Mouse (Mus musculus): Measurements from ENCODE around the gene Klhl21. TPM values are rescaled to one million over a fixed set of nuclear protein-coding genes. Genes with fewer than 3 reads are reported as not detected.

Gene Klhl21
- total and polyA plus RNA-seq, 2 experiments, result 21.8 to 25.8 TPM

DNA sequence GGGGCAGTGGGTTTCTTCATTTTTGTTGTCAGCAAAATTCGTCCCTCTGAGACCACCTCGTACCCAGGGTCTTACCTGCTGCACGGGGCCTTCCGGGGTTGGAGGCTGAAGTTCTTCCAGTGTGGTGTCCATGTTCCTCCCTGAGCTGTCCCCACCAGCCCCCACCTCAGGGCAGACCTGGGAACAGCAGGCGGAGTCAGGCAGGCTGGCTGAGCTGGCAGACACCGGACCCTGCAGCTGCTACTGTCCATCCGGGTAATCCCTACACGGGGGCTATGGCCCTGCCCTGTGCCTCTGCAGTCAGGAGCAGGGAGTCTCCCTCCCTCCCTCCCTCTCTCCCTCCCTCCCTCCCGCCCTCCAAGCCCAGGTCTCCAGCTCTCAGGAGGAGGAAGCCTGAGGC is 25.0 kb upstream of the Klhl21 start:
- no peak overlapping the region for H3K4me3 ChIP-seq (ENCODE audit: insufficient read depth, low read depth, low read length)
- H3K9ac ChIP-seq (ENCODE audit: low read depth, low read length), result no peak overlapping the region
- peaks cover 4% of the 10 kb centered on the region for H3K4me1 ChIP-seq (ENCODE audit: control insufficient read depth, insufficient read depth, low read length)
- peaks cover 8% of the 10 kb centered on the region; the same call in 1 of the 2 replicates for H3K79me2 ChIP-seq (ENCODE audit: control insufficient read depth, insufficient read depth, low read length)
- 59% methylated on average over 9 of the region's 9 CpGs for WGBS
- no peaks in the 10 kb centered on the region for H3K27me3 ChIP-seq (ENCODE audit: control insufficient read depth, insufficient read depth, low read length)
- no peak overlapping the region for H3K27ac ChIP-seq (replicated peaks; ENCODE audit: insufficient read depth, low read depth, low read length)
- TF ChIP-seq POLR2A (IDR thresholded peaks at IDR 0.05; ENCODE audit: extremely low read depth, insufficient read depth, low read length) (no peak), CTCF (IDR thresholded peaks at IDR 0.05; ENCODE audit: low read depth, low read length) (no peak)
- no peaks in the 10 kb centered on the region; the same call in 1 of the 2 replicates for H3K36me3 ChIP-seq (ENCODE audit: control insufficient read depth, insufficient read depth, low read length)
- no peak for DNase-seq (ENCODE audit: extremely low read depth, low read depth, low spot score)

DNA sequence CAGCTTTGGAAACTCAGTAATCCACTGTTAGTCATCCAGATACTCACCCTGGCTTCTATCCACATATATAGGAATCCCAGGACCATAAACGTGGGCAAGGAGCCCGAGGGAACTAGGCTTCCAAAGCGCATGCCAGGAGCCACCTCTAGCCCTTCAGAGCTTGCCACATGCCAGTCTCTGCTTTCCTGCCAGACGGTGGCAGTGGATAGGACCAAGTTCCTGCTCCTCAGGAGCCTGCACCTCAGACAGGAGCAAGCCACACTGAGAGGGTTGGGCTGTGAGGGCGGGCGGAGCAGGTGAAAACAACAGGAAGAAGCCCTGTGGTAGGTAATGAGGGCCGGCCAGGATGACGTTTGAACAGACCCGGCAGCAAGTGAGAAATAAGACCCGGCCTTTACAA is 22.7 kb upstream of the Klhl21 start:
- peaks cover 7% of the 10 kb centered on the region for H3K4me1 ChIP-seq (ENCODE audit: control insufficient read depth, insufficient read depth, low read length)
- 68% methylated on average over 10 of the region's 10 CpGs for WGBS

DNA sequence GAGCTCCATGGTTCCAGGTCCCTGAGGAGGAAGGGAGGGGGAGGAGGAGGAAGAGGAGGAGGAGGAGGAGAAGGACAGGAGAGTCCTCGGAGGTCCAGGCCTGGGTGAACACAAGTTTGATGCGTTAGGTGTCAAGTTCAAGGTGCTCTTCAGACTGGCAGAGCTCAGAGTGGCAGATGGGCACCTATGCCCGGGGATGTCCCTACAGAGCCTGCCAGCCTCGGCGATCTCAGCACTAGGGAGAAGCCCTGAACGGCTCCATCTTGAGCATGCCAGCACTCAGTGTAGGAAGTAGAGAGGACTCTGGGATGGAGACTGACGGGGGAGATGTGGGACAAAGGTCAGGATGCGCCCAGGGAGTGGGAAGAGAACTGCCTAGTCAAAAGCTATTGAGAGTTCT is 22.0 kb upstream of the Klhl21 start:
- Histone ChIP-seq H3K27me3 (ENCODE audit: control insufficient read depth, insufficient read depth, low read length) (no peaks in the 10 kb centered on the region), H3K4me3 (ENCODE audit: insufficient read depth, low read depth, low read length) (no peak overlapping the region), H3K9ac (ENCODE audit: low read depth, low read length) (no peak overlapping the region), H3K4me1 (ENCODE audit: control insufficient read depth, insufficient read depth, low read length) (peaks cover 7% of the 10 kb centered on the region), H3K27ac (replicated peaks; ENCODE audit: insufficient read depth, low read depth, low read length) (no peak overlapping the region), H3K79me2 (ENCODE audit: control insufficient read depth, insufficient read depth, low read length) (peaks cover 10% of the 10 kb centered on the region; the same call in 1 of the 2 replicates), H3K36me3 (ENCODE audit: control insufficient read depth, insufficient read depth, low read length) (no peaks in the 10 kb centered on the region; the same call in 1 of the 2 replicates)
- WGBS, result 83% methylated on average over 8 of the region's 8 CpGs
- TF ChIP-seq CTCF (IDR thresholded peaks at IDR 0.05; ENCODE audit: low read depth, low read length) (no peak), POLR2A (IDR thresholded peaks at IDR 0.05; ENCODE audit: extremely low read depth, insufficient read depth, low read length) (no peak)
- DNase-seq (ENCODE audit: extremely low read depth, low read depth, low spot score), result no peak

More for the DNA sequence above, 22.7 kb upstream of the Klhl21 start:
- TF ChIP-seq CTCF (IDR thresholded peaks at IDR 0.05; ENCODE audit: low read depth, low read length) (no peak), POLR2A (IDR thresholded peaks at IDR 0.05; ENCODE audit: extremely low read depth, insufficient read depth, low read length) (no peak)
- Histone ChIP-seq H3K4me3 (ENCODE audit: insufficient read depth, low read depth, low read length) (no peak overlapping the region), H3K27me3 (ENCODE audit: control insufficient read depth, insufficient read depth, low read length) (no peaks in the 10 kb centered on the region), H3K9ac (ENCODE audit: low read depth, low read length) (no peak overlapping the region), H3K79me2 (ENCODE audit: control insufficient read depth, insufficient read depth, low read length) (peaks cover 10% of the 10 kb centered on the region; the same call in 1 of the 2 replicates), H3K36me3 (ENCODE audit: control insufficient read depth, insufficient read depth, low read length) (no peaks in the 10 kb centered on the region), H3K27ac (replicated peaks; ENCODE audit: insufficient read depth, low read depth, low read length) (no peak overlapping the region)
- DNase-seq (ENCODE audit: extremely low read depth, low read depth, low spot score), result no peak

DNA sequence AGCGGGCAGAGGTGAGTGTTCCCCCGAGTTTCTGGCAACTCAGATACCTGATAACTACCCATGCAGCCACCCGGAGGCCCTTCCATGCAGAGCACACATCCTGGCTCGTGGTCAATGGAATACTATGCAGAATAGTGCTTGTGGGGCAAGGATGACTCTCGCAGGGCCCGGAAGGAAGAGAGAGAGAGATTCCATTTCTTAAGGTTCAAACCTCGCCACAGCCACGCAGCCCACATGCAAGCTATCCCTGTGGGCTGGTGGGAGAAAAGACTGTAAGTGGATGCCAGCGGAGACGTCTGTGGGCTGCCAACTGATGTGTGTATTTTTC is 20.6 kb upstream of the Klhl21 start:
- 31% methylated on average over 10 of the region's 10 CpGs for WGBS

GRCm38 (mm10) chr4:151988342-151989109 is 20.1 kb upstream of the Klhl21 start, which contains the start of gene Thap3:
Gene Thap3, minus strand, starts transcription at chr4:151988997.
- Histone ChIP-seq H3K36me3 (ENCODE audit: control insufficient read depth, insufficient read depth, low read length) (no peaks in the 10 kb centered on the region; the same call in 1 of the 2 replicates), H3K27me3 (ENCODE audit: control insufficient read depth, insufficient read depth, low read length) (no peaks in the 10 kb centered on the region), H3K27ac (replicated peaks; ENCODE audit: insufficient read depth, low read depth, low read length) (peak within 1 kb of the TSS; percentile 51), H3K79me2 (ENCODE audit: control insufficient read depth, insufficient read depth, low read length) (peaks cover 10% of the 10 kb centered on the region; the same call in 1 of the 2 replicates), H3K4me3 (ENCODE audit: insufficient read depth, low read depth, low read length) (peak within 1 kb of the TSS; percentile 92), H3K4me1 (ENCODE audit: control insufficient read depth, insufficient read depth, low read length) (peaks cover 7% of the 10 kb centered on the region), H3K9ac (ENCODE audit: low read depth, low read length) (peak within 1 kb of the TSS; percentile 91)
- peak; percentile 51 for DNase-seq (ENCODE audit: extremely low read depth, low read depth, low spot score)
- TF ChIP-seq CTCF (IDR thresholded peaks at IDR 0.05; ENCODE audit: low read depth, low read length) (no peak), POLR2A (IDR thresholded peaks at IDR 0.05; ENCODE audit: extremely low read depth, insufficient read depth, low read length) (0 out of 2 replicates have a peak, but pooled peaks have one; percentile 29)
- WGBS, result under 1% methylated on average over 53 of the region's 54 CpGs

More for the DNA sequence above, 20.6 kb upstream of the Klhl21 start:
- Histone ChIP-seq H3K27me3 (ENCODE audit: control insufficient read depth, insufficient read depth, low read length) (no peaks in the 10 kb centered on the region), H3K27ac (replicated peaks; ENCODE audit: insufficient read depth, low read depth, low read length) (no peak overlapping the region), H3K36me3 (ENCODE audit: control insufficient read depth, insufficient read depth, low read length) (no peaks in the 10 kb centered on the region; the same call in 1 of the 2 replicates), H3K4me3 (ENCODE audit: insufficient read depth, low read depth, low read length) (peak overlapping the region; percentile 92), H3K9ac (ENCODE audit: low read depth, low read length) (peak overlapping the region; percentile 91), H3K4me1 (ENCODE audit: control insufficient read depth, insufficient read depth, low read length) (peaks cover 7% of the 10 kb centered on the region), H3K79me2 (ENCODE audit: control insufficient read depth, insufficient read depth, low read length) (peaks cover 10% of the 10 kb centered on the region; the same call in 1 of the 2 replicates)
- DNase-seq (ENCODE audit: extremely low read depth, low read depth, low spot score), result no peak
- TF ChIP-seq POLR2A (IDR thresholded peaks at IDR 0.05; ENCODE audit: extremely low read depth, insufficient read depth, low read length), result no peak
- no peak for TF ChIP-seq CTCF (IDR thresholded peaks at IDR 0.05; ENCODE audit: low read depth, low read length)

GRCm38 (mm10) chr4:151989110-151989488 is 19.5 kb upstream of the Klhl21 start:
- no peak for DNase-seq (ENCODE audit: extremely low read depth, low read depth, low spot score)
- no peak for TF ChIP-seq CTCF (IDR thresholded peaks at IDR 0.05; ENCODE audit: low read depth, low read length)
- no peak for TF ChIP-seq POLR2A (IDR thresholded peaks at IDR 0.05; ENCODE audit: extremely low read depth, insufficient read depth, low read length)

More at GRCm38 (mm10) chr4:151989110-151989488, 19.5 kb upstream of the Klhl21 start:
- Histone ChIP-seq H3K36me3 (ENCODE audit: control insufficient read depth, insufficient read depth, low read length) (no peaks in the 10 kb centered on the region; the same call in 1 of the 2 replicates), H3K27me3 (ENCODE audit: control insufficient read depth, insufficient read depth, low read length) (no peaks in the 10 kb centered on the region), H3K4me3 (ENCODE audit: insufficient read depth, low read depth, low read length) (peak overlapping the region; percentile 92), H3K9ac (ENCODE audit: low read depth, low read length) (peak overlapping the region; percentile 91), H3K79me2 (ENCODE audit: control insufficient read depth, insufficient read depth, low read length) (peaks cover 10% of the 10 kb centered on the region; the same call in 1 of the 2 replicates), H3K27ac (replicated peaks; ENCODE audit: insufficient read depth, low read depth, low read length) (peak overlapping the region; percentile 34; the same call in 1 of the 2 replicates), H3K4me1 (ENCODE audit: control insufficient read depth, insufficient read depth, low read length) (peaks cover 7% of the 10 kb centered on the region)
- 42% methylated on average over 6 of the region's 6 CpGs for WGBS

Data from liver, adult 2 months (tissue).